Mouse (Mus musculus) kidney, adult 2 months (tissue): ENCODE measurements around the gene Tec.

Experiments used
- CTCF ChIP-seq: fragments of 200-500 bp; conservative IDR thresholded peaks from 2 replicates; pipeline ENCODE4 v1.5.1; 2011; ENCODE audit warnings: low read depth, mild to moderate bottlenecking, control low read depth, low read length, moderate library complexity, mixed read lengths; ENCODE audit not compliant: insufficient read depth, insufficient read length
- POLR2A ChIP-seq: fragments of 200-500 bp; IDR thresholded peaks from one replicate; pipeline ENCODE4 v1.6.1; 2011; ENCODE audit warnings: low read depth, low read length, control low read depth

- TF ChIP-seq POLR2A (no peak), CTCF (no peak)
These were observed 144.9 kb downstream of the Tec start for GRCm38 (mm10) chr5:72723429-72723828.
